Comparison of ENCODE assay signal across 10 mouse cellular contexts in genomic region chr8:70866566-70866965, GRCm38 (mm10). TPM values are rescaled to one million over a fixed set of nuclear protein-coding genes. Genes with fewer than 3 reads are reported as not detected.
A peak's percentile ranks its signal among the peaks of the same experiment; 100 is the strongest.
DNase-seq lines count a peak whose midpoint lies in the region; ATAC-seq lines count a peak whose summit lies in the region.
"Had no signal": no experiment of that assay in that cellular context is flagged by ENCODE, and none has a peak within 500 bp of the region (broad histone marks: within the 10 kb centered on the region; RNA-seq: fewer than 3 reads in every experiment).

No protein-coding gene starts in this region.

- H3K4me1 ChIP-seq in hindbrain, embryonic 11.5 days (replicated peaks; ENCODE audit: control insufficient read depth, insufficient read depth, low read length) = peaks cover 34% of the 10 kb centered on the region
- H3K4me1 ChIP-seq in hindbrain, embryonic 16.5 days (ENCODE audit: control insufficient read depth, insufficient read depth, low read depth, low read length) = peaks cover 46% of the 10 kb centered on the region
- peaks cover 17% of the 10 kb centered on the region for H3K4me1 ChIP-seq in embryonic facial prominence, embryonic 11.5 days (ENCODE audit: control insufficient read depth, insufficient read depth, low read length)
- H3K4me1 ChIP-seq in forebrain, embryonic 14.5 days (ENCODE audit: control insufficient read depth, insufficient read depth, low read length) = peaks cover 32% of the 10 kb centered on the region
- peaks cover 62% of the 10 kb centered on the region for H3K4me1 ChIP-seq in liver, embryonic 16.5 days (ENCODE audit: control insufficient read depth, low read depth, low read length)

- peak overlapping the region; percentile 91 for H3K27ac ChIP-seq in hindbrain, embryonic 11.5 days (ENCODE audit: low read depth, low read length)
- no peak overlapping the region for H3K27ac ChIP-seq in hindbrain, embryonic 16.5 days (ENCODE audit: low read depth, low read length)
- peak overlapping the region; percentile 78; the same call in 1 of the 2 replicates for H3K27ac ChIP-seq in embryonic facial prominence, embryonic 11.5 days (replicated peaks; ENCODE audit: low read depth, low read length)
- H3K27ac ChIP-seq in forebrain, embryonic 14.5 days (ENCODE audit: low read depth, low read length) = peak overlapping the region; percentile 93; the same call in 1 of the 2 replicates
- H3K27ac ChIP-seq in liver, embryonic 16.5 days (ENCODE audit: low read length) = peak overlapping the region; percentile 81; the same call in 1 of the 2 replicates

- no peak for ATAC-seq in hindbrain, embryonic 11.5 days (ENCODE audit: low FRiP score)
- ATAC-seq in hindbrain, embryonic 16.5 days = no peak
- ATAC-seq in embryonic facial prominence, embryonic 11.5 days (replicated peaks; ENCODE audit: insufficient number of reproducible peaks, low FRiP score, low TSS enrichment, low read depth) = no peak
- ATAC-seq in forebrain, embryonic 14.5 days = no peak
- no peak for ATAC-seq in liver, embryonic 16.5 days (ENCODE audit: low read depth)

- no peak overlapping the region; the same call in 1 of the 2 replicates for H3K9ac ChIP-seq in hindbrain, embryonic 11.5 days (ENCODE audit: low read depth, low read length)
- H3K9ac ChIP-seq in hindbrain, embryonic 16.5 days (ENCODE audit: low read depth, low read length) = no peak overlapping the region
- no peak overlapping the region for H3K9ac ChIP-seq in embryonic facial prominence, embryonic 11.5 days (replicated peaks; ENCODE audit: low read length)
- H3K9ac ChIP-seq in forebrain, embryonic 14.5 days (ENCODE audit: low read length) = no peak overlapping the region; the same call in 1 of the 2 replicates
- H3K9ac ChIP-seq in liver, embryonic 16.5 days (ENCODE audit: low read depth, low read length) = no peak overlapping the region

- no peaks in the 10 kb centered on the region for H3K36me3 ChIP-seq in hindbrain, embryonic 11.5 days (ENCODE audit: control insufficient read depth, insufficient read depth, low read length)
- H3K36me3 ChIP-seq in hindbrain, embryonic 16.5 days (ENCODE audit: control insufficient read depth, insufficient read depth, low read length) = 0 out of 2 replicates have a peak, but pooled peaks cover 2% of the 10 kb centered on the region
- H3K36me3 ChIP-seq in embryonic facial prominence, embryonic 11.5 days (replicated peaks; ENCODE audit: control insufficient read depth, insufficient read depth, low read depth, low read length) = no peaks in the 10 kb centered on the region
- H3K36me3 ChIP-seq in forebrain, embryonic 14.5 days (ENCODE audit: control insufficient read depth, insufficient read depth, low read length) = peaks cover 9% of the 10 kb centered on the region
- peaks cover 3% of the 10 kb centered on the region; the same call in 1 of the 2 replicates for H3K36me3 ChIP-seq in liver, embryonic 16.5 days (ENCODE audit: control insufficient read depth, insufficient read depth)

- 0 out of 2 replicates have a peak, but pooled peaks cover 6% of the 10 kb centered on the region for H3K27me3 ChIP-seq in hindbrain, embryonic 11.5 days (ENCODE audit: control insufficient read depth, insufficient read depth, low read length)
- no peaks in the 10 kb centered on the region for H3K27me3 ChIP-seq in hindbrain, embryonic 16.5 days (replicated peaks; ENCODE audit: control insufficient read depth, insufficient read depth, low read length)
- H3K27me3 ChIP-seq in embryonic facial prominence, embryonic 11.5 days (ENCODE audit: control insufficient read depth, insufficient read depth, low read length) = peaks cover 15% of the 10 kb centered on the region; the same call in 1 of the 2 replicates
- H3K27me3 ChIP-seq in forebrain, embryonic 14.5 days (replicated peaks; ENCODE audit: control insufficient read depth, insufficient read depth, low read length) = no peaks in the 10 kb centered on the region
- H3K27me3 ChIP-seq in liver, embryonic 16.5 days (ENCODE audit: control insufficient read depth, insufficient read depth, low read depth, low read length) = peaks cover 38% of the 10 kb centered on the region

- H3K9me3 ChIP-seq in hindbrain, embryonic 11.5 days (ENCODE audit: control insufficient read depth, low read length) = no peaks in the 10 kb centered on the region
- H3K9me3 ChIP-seq in hindbrain, embryonic 16.5 days (ENCODE audit: control insufficient read depth, low read length) = no peaks in the 10 kb centered on the region
- H3K9me3 ChIP-seq in embryonic facial prominence, embryonic 11.5 days (replicated peaks; ENCODE audit: control insufficient read depth, low read length) = no peaks in the 10 kb centered on the region
- no peaks in the 10 kb centered on the region for H3K9me3 ChIP-seq in forebrain, embryonic 14.5 days (replicated peaks; ENCODE audit: control insufficient read depth, low read length)
- no peaks in the 10 kb centered on the region for H3K9me3 ChIP-seq in liver, embryonic 16.5 days (replicated peaks; ENCODE audit: control insufficient read depth, low read length)

- H3K4me3 ChIP-seq in hindbrain, embryonic 11.5 days (ENCODE audit: low read depth, low read length) = no peak overlapping the region
- no peak overlapping the region for H3K4me3 ChIP-seq in hindbrain, embryonic 16.5 days (ENCODE audit: low read length)
- H3K4me3 ChIP-seq in embryonic facial prominence, embryonic 11.5 days (ENCODE audit: low read depth, low read length) = no peak overlapping the region
- no peak overlapping the region; the same call in 1 of the 2 replicates for H3K4me3 ChIP-seq in forebrain, embryonic 14.5 days (ENCODE audit: low read depth, low read length)
- H3K4me3 ChIP-seq in liver, embryonic 16.5 days (ENCODE audit: low read depth, low read length) = no peak overlapping the region; the same call in none of the 2 replicates

- no peak for DNase-seq in hindbrain, embryonic 11.5 days (ENCODE audit: low spot score)
- no peak for DNase-seq in embryonic facial prominence, embryonic 11.5 days (ENCODE audit: low spot score)
- no peak for DNase-seq in forebrain, embryonic 14.5 days (ENCODE audit: low spot score)
- no peak for DNase-seq in layer of hippocampus, postnatal 25 days (ENCODE audit: extremely low spot score in 1 of 2, low spot score in 1 of 2)
- no peak for DNase-seq in adipocyte (ENCODE audit: low spot score)
- DNase-seq in kidney, postnatal 10 days = no peak
- DNase-seq: gastrocnemius, postnatal 25 days; kidney, postnatal 14 days had no signal

- WGBS in hindbrain, embryonic 11.5 days = 88% methylated on average over 7 of the region's 7 CpGs
- 85% methylated on average over 7 of the region's 7 CpGs for WGBS in hindbrain, embryonic 16.5 days
- 82% methylated on average over 7 of the region's 7 CpGs for WGBS in embryonic facial prominence, embryonic 11.5 days
- WGBS in forebrain, embryonic 14.5 days = 84% methylated on average over 7 of the region's 7 CpGs
- 74% methylated on average over 7 of the region's 7 CpGs for WGBS in liver, embryonic 16.5 days (ENCODE audit: insufficient replicate concordance)

- peak overlapping the region; percentile 95; the same call in 1 of the 2 replicates for H3K4me2 ChIP-seq in hindbrain, embryonic 11.5 days (replicated peaks; ENCODE audit: low read depth, low read length)
- H3K4me2 ChIP-seq in hindbrain, embryonic 16.5 days (ENCODE audit: low read length) = no peak overlapping the region
- H3K4me2 ChIP-seq in embryonic facial prominence, embryonic 11.5 days (ENCODE audit: low read depth, low read length) = no peak overlapping the region
- no peak overlapping the region for H3K4me2 ChIP-seq in forebrain, embryonic 14.5 days (ENCODE audit: low read length)
- peak overlapping the region; percentile 82 for H3K4me2 ChIP-seq in liver, embryonic 16.5 days (ENCODE audit: low read depth, low read length)

RNA-seq across cellular contexts. Expression of gene Kcnn1, which starts 3.5 kb away (rescaled TPM):
- 10.7 and 12.2 TPM in 2 replicates for polyA plus RNA-seq in hindbrain, embryonic 11.5 days (2014; fragmentation: Nextera tagmentation; extraction: Ambion mirVana)
- 16.3 and 18.5 TPM in 2 replicates for polyA plus RNA-seq in hindbrain, embryonic 16.5 days (2015; fragmentation: Nextera tagmentation; extraction: Ambion mirVana)
- 2.9 and 4.0 TPM in 2 replicates for polyA plus RNA-seq in embryonic facial prominence, embryonic 11.5 days (2014; fragmentation: Nextera tagmentation; extraction: Ambion mirVana)
- 7.3 and 11.3 TPM in 2 replicates for polyA plus RNA-seq in forebrain, embryonic 14.5 days (2014; fragmentation: Nextera tagmentation; extraction: Ambion mirVana)
- 0.20 and 0.46 TPM in 2 replicates for polyA plus RNA-seq in liver, embryonic 16.5 days (2015; fragmentation: Nextera tagmentation; extraction: Ambion mirVana)
- total RNA-seq in layer of hippocampus, postnatal 25 days (2021) = 10 to 100 TPM; 19.4 to 22.4 TPM

RNA-seq across cellular contexts. Expression of gene Ccdc124, which starts 7.2 kb away (rescaled TPM):
- 162 and 173 TPM in 2 replicates for polyA plus RNA-seq in hindbrain, embryonic 11.5 days (2014; fragmentation: Nextera tagmentation; extraction: Ambion mirVana)
- polyA plus RNA-seq in hindbrain, embryonic 16.5 days (2015; fragmentation: Nextera tagmentation; extraction: Ambion mirVana) = 168 and 190 TPM in 2 replicates
- 149 and 150 TPM in 2 replicates for polyA plus RNA-seq in embryonic facial prominence, embryonic 11.5 days (2014; fragmentation: Nextera tagmentation; extraction: Ambion mirVana)
- polyA plus RNA-seq in forebrain, embryonic 14.5 days (2014; fragmentation: Nextera tagmentation; extraction: Ambion mirVana) = 177 and 182 TPM in 2 replicates
- polyA plus RNA-seq in liver, embryonic 16.5 days (2015; fragmentation: Nextera tagmentation; extraction: Ambion mirVana) = 42.5 and 43.1 TPM in 2 replicates
- total RNA-seq in layer of hippocampus, postnatal 25 days (2021) = 10 to 100 TPM; 92.7 to 95.6 TPM

RNA-seq across cellular contexts. Expression of gene Slc5a5, which starts 26.0 kb away (rescaled TPM):
- polyA plus RNA-seq in hindbrain, embryonic 11.5 days (2014; fragmentation: Nextera tagmentation; extraction: Ambion mirVana) = 0.47 and 0.71 TPM in 2 replicates
- polyA plus RNA-seq in hindbrain, embryonic 16.5 days (2015; fragmentation: Nextera tagmentation; extraction: Ambion mirVana) = 2.4 and 3.1 TPM in 2 replicates
- 0.27 and 0.43 TPM in 2 replicates for polyA plus RNA-seq in embryonic facial prominence, embryonic 11.5 days (2014; fragmentation: Nextera tagmentation; extraction: Ambion mirVana)
- 0.60 and 0.89 TPM in 2 replicates for polyA plus RNA-seq in forebrain, embryonic 14.5 days (2014; fragmentation: Nextera tagmentation; extraction: Ambion mirVana)
- 0.11 TPM in 1 of 2 replicates, not detected in the other for polyA plus RNA-seq in liver, embryonic 16.5 days (2015; fragmentation: Nextera tagmentation; extraction: Ambion mirVana)
- 10 to 100 TPM in 1 of 2 experiments, 1 to 10 TPM in 1; 6.9 to 10.5 TPM for total RNA-seq in layer of hippocampus, postnatal 25 days (2021)
- total RNA-seq: gastrocnemius, postnatal 25 days had no signal

RNA-seq across cellular contexts. Expression of gene Arrdc2, which starts 27.0 kb away (rescaled TPM):
- 9.9 and 10.3 TPM in 2 replicates for polyA plus RNA-seq in hindbrain, embryonic 11.5 days (2014; fragmentation: Nextera tagmentation; extraction: Ambion mirVana)
- polyA plus RNA-seq in hindbrain, embryonic 16.5 days (2015; fragmentation: Nextera tagmentation; extraction: Ambion mirVana) = 6.8 and 7.9 TPM in 2 replicates
- 5.1 and 5.3 TPM in 2 replicates for polyA plus RNA-seq in embryonic facial prominence, embryonic 11.5 days (2014; fragmentation: Nextera tagmentation; extraction: Ambion mirVana)
- polyA plus RNA-seq in forebrain, embryonic 14.5 days (2014; fragmentation: Nextera tagmentation; extraction: Ambion mirVana) = 6.8 and 7.4 TPM in 2 replicates
- 11.6 and 13.5 TPM in 2 replicates for polyA plus RNA-seq in liver, embryonic 16.5 days (2015; fragmentation: Nextera tagmentation; extraction: Ambion mirVana)
- 10 to 100 TPM; 15.0 to 18.7 TPM for total RNA-seq in layer of hippocampus, postnatal 25 days (2021)

RNA-seq across cellular contexts. Expression of gene Rpl18a, which starts 30.6 kb away (rescaled TPM):
- polyA plus RNA-seq in hindbrain, embryonic 11.5 days (2014; fragmentation: Nextera tagmentation; extraction: Ambion mirVana) = 3,048 and 3,182 TPM in 2 replicates
- polyA plus RNA-seq in hindbrain, embryonic 16.5 days (2015; fragmentation: Nextera tagmentation; extraction: Ambion mirVana) = 1,821 and 2,018 TPM in 2 replicates
- 3,270 and 3,568 TPM in 2 replicates for polyA plus RNA-seq in embryonic facial prominence, embryonic 11.5 days (2014; fragmentation: Nextera tagmentation; extraction: Ambion mirVana)
- 2,846 and 4,258 TPM in 2 replicates for polyA plus RNA-seq in forebrain, embryonic 14.5 days (2014; fragmentation: Nextera tagmentation; extraction: Ambion mirVana)
- 2,028 and 2,149 TPM in 2 replicates for polyA plus RNA-seq in liver, embryonic 16.5 days (2015; fragmentation: Nextera tagmentation; extraction: Ambion mirVana)
- total RNA-seq in layer of hippocampus, postnatal 25 days (2021) = 100 to 1,000 TPM; 634 to 770 TPM

Comparison
In these comparisons a context has a peak if more than half of its experiments do, and no peak if none do; other contexts are left out.
1. H3K4me2 ChIP-seq: peak in hindbrain, embryonic 11.5 days (single experiment) and liver, embryonic 16.5 days (single experiment); none in hindbrain, embryonic 16.5 days (single experiment), embryonic facial prominence, embryonic 11.5 days (single experiment) and forebrain, embryonic 14.5 days (single experiment).